Mouse (Mus musculus) cerebellum, postnatal 14 days (tissue): ENCODE results near the gene Shtn1.

Source experiments
- DNase-seq, 2 experiments: peaks; one replicate each; pipeline ENCODE4 v3.0.0; 2021; ENCODE audit warnings: mixed read lengths in 2 of 2

Shtn1 gene

DNA sequence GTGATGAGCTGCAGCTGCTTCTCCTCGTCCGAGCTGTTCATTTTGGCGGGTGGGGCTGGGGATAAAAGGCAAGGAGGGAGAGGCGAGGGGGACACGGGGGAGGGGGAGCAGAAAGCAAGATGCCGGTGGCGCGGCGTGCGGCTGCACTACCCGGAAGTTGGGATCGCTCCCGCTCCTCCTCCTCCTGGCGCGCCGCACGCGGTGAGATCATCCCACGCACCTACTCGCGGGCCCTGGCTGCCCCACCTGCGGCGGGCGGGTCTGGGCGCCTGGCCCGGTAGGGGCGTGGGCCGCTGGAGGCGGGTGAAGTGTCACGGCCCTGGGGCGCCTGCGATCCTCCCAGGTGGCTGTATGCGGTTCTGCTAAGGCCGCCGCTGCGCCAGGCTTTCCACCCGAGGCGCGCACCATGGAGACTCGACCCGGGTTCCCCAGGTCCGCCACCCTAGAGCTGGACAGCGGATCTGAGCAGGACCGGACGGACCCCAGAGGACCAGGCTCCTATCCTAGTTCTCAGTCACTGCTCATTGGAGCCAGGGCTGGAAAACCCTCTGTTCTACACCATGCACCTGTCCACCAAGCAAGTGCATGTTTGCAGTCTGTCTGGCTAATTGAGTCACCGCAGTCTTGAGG is at the start of gene Shtn1:
Gene Shtn1 (minus strand): TSS at position 629 of the 630 bp plus-strand sequence.
- peak; percentile 74 to 75 for DNase-seq

GRCm38 (mm10) chr19:59114152-59114551 is 38.3 kb upstream of the Shtn1 start:
- DNase-seq, result no peak

- no peak for DNase-seq
Measured at GRCm38 (mm10) chr19:59109937-59110336, 34.0 kb upstream of the Shtn1 start.

DNA sequence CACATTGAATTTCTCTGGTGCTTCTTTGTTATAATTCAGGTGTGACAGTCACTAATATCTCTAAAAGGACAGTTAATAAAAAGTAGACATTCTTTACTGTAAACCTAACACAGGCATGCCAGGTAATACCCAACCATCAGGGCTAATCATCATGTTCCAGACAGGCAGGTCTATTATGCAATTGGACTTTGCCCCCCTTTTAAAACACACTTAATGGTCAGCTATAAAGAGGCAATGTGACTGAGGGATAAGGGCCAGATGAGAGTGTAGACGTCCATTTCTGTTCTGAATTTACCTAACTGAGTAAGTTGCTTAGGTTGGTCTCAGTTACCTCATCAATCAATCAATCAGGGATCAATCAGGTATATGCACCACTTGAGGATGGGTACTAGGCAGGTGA is 22.4 kb upstream of the Shtn1 start:
- DNase-seq, result no peak

- DNase-seq, result no peak
Measured at GRCm38 (mm10) chr19:59092295-59092694, 16.4 kb upstream of the Shtn1 start.

DNA sequence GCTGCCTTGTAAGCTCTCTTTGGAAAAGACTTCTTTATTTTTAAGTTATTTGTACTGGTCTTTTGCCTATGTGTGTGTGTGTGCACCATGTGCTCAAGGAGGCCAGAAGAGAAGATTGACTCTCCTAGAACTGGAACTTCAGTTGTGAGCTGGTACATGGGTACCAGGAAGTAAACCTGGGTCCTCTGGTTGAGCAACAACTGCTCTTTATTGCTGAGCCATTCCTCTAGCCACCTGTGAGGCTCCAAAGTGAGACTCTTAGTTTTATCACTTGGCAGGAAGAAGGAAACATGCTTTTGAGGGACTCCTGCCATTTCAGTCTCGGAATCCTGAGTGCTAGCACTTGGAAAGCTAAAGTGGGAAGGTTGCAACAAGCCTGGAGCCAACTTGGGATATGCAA is 14.4 kb upstream of the Shtn1 start:
- DNase-seq, result no peak

DNA sequence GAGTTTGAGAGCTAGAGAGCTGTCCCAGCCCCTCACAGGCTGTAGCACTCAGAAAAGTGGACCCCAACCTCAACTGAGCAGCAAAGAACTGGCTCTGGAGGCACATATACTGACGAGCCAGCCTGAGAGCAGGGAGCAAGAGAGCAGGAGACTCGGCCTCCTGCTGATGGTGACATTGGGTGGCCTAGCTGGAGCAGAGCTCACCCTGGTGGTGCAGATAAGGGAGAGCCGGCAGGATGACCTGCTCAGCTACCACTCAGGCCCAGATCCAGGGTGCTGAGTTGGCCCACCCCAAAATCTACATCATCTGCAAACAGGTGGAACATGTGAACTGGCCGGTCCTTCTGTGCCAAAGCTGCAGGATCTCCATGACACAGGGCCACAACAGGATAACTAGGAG is 8.4 kb upstream of the Shtn1 start:
- DNase-seq, result no peak

- DNase-seq, result no peak
Measured at GRCm38 (mm10) chr19:59076131-59076530, 231 bp upstream of the Shtn1 start.

GRCm38 (mm10) chr19:59074841-59075471 is 944 bp downstream of the Shtn1 start:
- DNase-seq, result peak; percentile 32 to 39

DNA sequence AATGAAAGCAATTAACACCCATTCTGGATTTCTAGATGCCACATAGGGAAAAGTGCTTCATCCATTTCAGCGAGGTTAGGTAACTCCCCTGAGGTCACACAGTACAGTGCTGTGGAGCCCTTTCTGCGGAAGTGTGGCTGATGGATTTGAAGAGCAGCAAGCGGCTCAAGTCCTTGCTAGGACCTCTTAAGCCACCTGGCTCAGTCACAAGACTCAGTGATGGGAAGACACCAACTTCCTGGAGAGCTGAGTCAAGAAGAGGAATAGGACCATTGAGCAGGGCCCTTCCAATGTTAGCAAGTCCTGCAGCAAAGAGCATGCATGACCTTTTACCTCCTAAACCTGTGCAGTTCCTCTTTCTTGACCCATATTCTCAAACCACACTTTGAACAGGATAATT is 1.5 kb downstream of the Shtn1 start:
- no peak for DNase-seq

GRCm38 (mm10) chr19:59073006-59073405 is 2.9 kb downstream of the Shtn1 start:
- DNase-seq, result peak; percentile 69 to 70

DNA sequence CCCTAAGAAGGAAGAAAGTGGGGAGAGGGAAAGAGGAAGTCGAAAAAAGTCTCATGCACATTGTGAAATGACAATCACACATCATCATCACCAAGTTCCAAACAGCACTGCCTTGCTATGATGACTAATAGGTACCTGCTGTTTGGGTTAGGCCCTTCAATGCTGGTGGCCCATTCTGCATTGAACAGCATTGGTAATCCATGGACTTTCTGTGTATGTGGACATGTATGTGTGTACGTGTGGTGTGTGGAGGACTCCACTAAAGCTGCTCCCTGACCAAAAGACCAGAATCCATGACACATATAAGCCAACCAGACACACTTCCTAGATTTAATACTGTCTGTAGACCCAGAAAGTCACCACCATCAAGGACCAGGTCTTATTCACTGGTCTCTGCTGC is 3.9 kb downstream of the Shtn1 start:
- DNase-seq, result no peak

DNA sequence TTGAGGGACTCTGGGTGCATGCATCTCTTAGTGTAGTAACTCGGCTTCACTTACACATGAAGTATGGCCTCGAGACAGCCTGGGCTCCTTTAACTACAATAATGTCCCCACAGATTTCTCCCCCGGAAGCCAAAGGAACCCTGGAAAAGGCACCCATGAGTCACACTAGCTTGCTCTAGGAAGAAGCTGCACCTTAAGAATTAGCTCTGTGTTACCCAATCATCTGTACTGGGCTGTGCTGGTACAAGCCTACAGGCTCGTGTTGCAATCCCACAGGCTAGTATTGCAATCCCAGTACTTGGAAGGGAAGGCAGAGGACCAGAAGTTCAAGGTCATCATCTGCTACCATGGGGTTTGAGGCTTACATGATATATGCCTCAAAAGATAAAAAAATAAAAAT is 4.5 kb downstream of the Shtn1 start:
- DNase-seq, result no peak

DNA sequence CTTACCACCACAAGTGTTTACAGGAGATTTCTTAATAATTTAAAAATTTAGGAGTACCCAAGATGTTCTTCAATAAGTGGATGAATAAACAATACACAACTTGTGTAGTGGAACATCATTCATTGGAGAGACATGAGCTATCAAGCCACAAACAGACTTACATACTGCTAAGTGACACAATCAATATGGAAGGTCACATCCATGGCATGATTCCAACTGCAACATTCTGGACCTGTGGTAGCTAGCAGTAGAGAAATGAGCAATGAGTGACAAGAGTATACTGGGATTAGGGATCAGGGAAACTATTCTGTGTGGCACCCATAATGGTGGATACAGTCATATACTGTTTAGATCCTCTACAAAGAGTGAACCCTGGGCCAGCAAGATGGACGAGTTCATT is 8.2 kb downstream of the Shtn1 start:
- no peak for DNase-seq

GRCm38 (mm10) chr19:59066670-59067069 is 9.2 kb downstream of the Shtn1 start:
- DNase-seq, result no peak

GRCm38 (mm10) chr19:59066115-59066514 is 9.8 kb downstream of the Shtn1 start:
- DNase-seq, result no peak

GRCm38 (mm10) chr19:59064616-59065015 is 11.3 kb downstream of the Shtn1 start:
- DNase-seq, result no peak

DNA sequence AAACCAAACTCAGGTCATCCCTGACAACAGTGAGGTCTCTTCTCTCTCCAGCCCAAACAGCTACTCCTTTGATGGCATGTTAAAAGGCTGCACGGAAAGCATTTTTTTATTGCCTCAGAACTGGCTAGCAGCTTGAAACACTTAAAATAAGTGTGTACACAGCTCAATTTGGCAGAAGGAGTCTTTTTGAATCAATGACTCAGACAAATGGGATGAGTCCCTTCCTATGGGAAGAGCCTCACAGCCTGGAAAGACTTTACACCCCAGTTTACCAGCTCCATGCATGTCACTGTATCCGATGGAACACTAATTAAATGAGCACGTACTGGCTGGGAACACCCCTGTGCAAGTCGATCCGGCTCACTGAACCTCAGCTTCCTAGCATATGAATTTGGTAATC is 12.3 kb downstream of the Shtn1 start:
- no peak for DNase-seq

DNA sequence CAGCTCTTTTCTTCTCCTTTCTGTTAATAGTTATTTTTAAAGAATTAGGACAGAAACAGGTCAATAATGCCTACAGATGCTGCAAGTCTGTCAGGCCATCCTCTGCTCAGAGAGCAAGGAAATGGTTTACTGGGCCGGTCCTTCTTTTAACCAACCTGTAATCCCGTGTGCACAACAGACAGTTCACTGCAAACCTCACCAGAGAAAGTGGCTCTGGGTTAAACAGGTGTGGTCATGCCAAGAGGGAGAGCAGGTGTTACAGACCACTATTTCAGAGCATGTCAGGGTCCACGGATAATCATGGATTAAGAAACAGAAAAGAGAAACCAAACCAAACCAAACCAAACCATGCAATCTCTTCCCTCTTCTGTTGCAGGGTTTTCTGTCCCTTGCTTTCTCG is 17.8 kb downstream of the Shtn1 start:
- DNase-seq, result no peak

DNA sequence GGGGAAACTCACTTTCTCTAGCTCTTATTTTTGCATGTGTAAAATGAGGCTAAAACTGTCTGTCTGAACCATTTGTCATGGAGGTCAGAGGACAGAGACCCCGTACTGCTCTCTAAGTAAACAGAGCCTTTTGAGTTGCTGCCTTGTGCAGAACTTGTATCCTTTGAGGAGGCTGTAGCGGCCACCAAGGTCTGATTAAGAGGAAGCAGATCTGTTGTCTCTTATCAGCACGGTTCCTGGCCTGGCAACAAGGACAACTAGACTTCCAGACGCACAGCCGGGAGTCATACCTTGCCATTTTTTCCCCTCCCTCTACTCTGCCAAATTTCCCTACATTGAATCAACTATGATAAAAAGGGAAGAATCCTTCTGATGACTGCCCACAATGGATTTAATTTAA is 18.5 kb downstream of the Shtn1 start:
- DNase-seq, result peak in 1 of 2 experiments; percentile 24

DNA sequence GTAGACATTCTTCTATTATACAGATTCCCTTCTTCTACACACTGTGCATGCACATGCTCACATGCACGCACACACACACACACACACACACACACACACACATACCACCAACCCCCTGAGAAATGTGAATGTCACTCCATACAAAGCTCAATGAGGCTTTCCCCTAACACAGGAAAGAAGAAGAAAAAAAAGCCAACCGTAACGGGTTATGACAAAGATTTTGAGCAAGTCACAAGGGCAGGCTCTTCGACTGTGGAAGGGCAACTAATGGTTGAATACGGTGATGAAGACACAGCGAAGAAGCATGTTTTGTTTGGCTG is 21.3 kb downstream of the Shtn1 start:
- no peak for DNase-seq

DNA sequence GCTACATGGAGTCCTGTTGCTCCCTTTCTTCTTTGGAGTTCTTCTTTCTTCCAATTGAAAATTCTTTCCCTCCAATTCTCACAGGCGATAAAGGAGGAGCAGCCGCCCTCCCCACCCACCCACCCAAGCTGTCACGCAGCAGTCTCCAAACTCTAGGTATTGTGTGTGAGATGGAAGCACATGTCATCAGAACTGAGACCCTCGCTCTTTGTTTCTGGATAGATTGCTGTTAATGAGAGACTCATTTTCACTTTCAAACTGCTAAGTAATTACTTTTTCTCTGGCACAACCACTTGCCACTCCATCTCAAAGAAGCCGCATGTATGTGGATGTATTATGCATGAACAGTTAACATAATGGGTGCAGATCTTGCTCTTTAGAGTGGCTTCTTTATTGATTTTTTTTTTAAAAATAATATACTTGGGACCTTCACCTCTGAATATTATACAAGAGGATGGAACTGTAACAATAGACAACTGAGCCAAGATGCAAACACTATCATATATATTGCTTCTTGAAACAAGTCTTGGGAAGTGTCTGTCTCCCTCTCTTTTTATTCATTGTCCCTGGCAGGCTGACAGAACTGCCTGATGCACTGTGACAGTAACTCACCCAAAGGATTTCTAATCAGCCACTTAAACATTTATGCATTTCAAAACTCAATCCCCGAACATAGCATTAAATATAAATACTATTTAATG is 21.8 kb downstream of the Shtn1 start:
- no peak for DNase-seq

GRCm38 (mm10) chr19:59052783-59053490 is 23.0 kb downstream of the Shtn1 start:
- DNase-seq, result no peak

GRCm38 (mm10) chr19:59052053-59052452 is 23.8 kb downstream of the Shtn1 start:
- DNase-seq, result no peak
